Mouse (Mus musculus): ENCODE data around the gene Eid2b.
A peak's percentile ranks its signal among the peaks of the same experiment; 100 is the strongest.

Gene Eid2b

GRCm38 (mm10) chr7:28301616-28302433, 24.3 kb downstream of the Eid2b start, which contains the start of gene Dll3:
Dll3 (minus strand) TSS chr7:28302238.
- no peak for DNase-seq (ENCODE audit: low read depth, low spot score)

- DNase-seq (ENCODE audit: low read depth, low spot score), result no peak
Observed at GRCm38 (mm10) chr7:28305641-28306040, 28.1 kb downstream of the Eid2b start.

- no peak for DNase-seq (ENCODE audit: low read depth, low spot score)
Observed at GRCm38 (mm10) chr7:28306216-28306615, 28.7 kb downstream of the Eid2b start.

- no peak for DNase-seq (ENCODE audit: low read depth, low spot score)
Observed at GRCm38 (mm10) chr7:28309737-28310136, 32.2 kb downstream of the Eid2b start.

GRCm38 (mm10) chr7:28311151-28311925, 33.8 kb downstream of the Eid2b start:
- DNase-seq (ENCODE audit: low read depth, low spot score), result no peak

GRCm38 (mm10) chr7:28311926-28312543, 34.5 kb downstream of the Eid2b start, which contains the start of gene Timm50:
Timm50 (minus strand) TSS chr7:28312072.
- DNase-seq (ENCODE audit: low read depth, low spot score), result peak; percentile 95

GRCm38 (mm10) chr7:28318036-28318435, 40.5 kb downstream of the Eid2b start:
- DNase-seq (ENCODE audit: low read depth, low spot score), result no peak

- no peak for DNase-seq (ENCODE audit: low read depth, low spot score)
Observed at GRCm38 (mm10) chr7:28318714-28319113, 41.2 kb downstream of the Eid2b start.

- no peak for DNase-seq (ENCODE audit: low read depth, low spot score)
Observed at GRCm38 (mm10) chr7:28321974-28322720, 44.6 kb downstream of the Eid2b start.

GRCm38 (mm10) chr7:28325293-28325692, 47.8 kb downstream of the Eid2b start:
- no peak for DNase-seq (ENCODE audit: low read depth, low spot score)

GRCm38 (mm10) chr7:28326457-28326856, 48.9 kb downstream of the Eid2b start:
- DNase-seq (ENCODE audit: low read depth, low spot score), result no peak

GRCm38 (mm10) chr7:28328260-28328659, 50.7 kb downstream of the Eid2b start:
- no peak for DNase-seq (ENCODE audit: low read depth, low spot score)
